Mouse (Mus musculus): ENCODE results near the gene Pla2g7. TPM values are rescaled to one million over a fixed set of nuclear protein-coding genes. Genes with fewer than 3 reads are reported as not detected.

The Pla2g7 gene
- total RNA-seq, 2 experiments from 2014 or later = 21.5 to 40.7 TPM

DNA sequence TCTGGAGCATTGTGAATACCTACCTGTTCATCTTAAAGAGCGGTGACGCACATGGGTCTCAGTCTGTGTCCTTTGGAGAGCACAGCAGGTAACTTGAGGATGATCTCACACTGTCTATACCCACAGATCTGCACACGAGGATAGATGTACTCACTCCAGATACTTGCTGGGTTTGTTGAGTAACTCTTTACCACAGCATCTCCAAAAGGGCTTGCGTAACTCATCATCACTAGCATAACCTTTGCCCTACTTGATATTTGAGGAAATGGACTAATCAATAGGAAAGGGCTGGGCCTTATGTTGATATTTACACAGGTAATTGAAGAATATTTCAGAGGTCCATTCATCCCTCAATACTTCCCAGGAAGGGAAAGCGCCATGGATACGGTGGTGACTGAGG is 21.9 kb downstream of the Pla2g7 start:
- TF ChIP-seq CTCF (IDR thresholded peaks at IDR 0.05) = no peak
- intact Hi-C loops (cut with DNase I) = no loop called here
- no peak for DNase-seq

DNA sequence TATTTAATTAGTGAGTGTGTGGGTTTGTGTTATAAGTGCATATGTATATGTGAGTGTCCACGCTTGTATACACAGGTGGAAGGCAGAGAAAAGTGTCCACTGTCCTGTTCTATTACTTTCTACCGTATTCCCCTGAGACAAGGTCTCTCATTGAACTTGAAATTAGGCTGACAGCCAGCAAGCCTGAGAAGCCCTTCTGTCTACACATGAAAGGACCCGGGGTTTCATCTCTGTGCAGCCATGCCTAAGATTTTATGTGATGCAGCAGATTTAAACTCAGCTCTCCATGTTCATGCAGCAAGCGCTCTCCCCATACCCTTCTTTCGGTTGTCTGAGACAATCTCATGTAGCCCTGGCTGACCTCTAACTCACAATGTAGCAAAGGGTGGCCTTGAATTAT is 22.6 kb downstream of the Pla2g7 start:
- intact Hi-C loops (cut with DNase I) = no loop called here
- Histone ChIP-seq H3K27ac (no peak overlapping the region), H3K4me3 (no peak overlapping the region)
- DNase-seq = no peak
- no peak for TF ChIP-seq CTCF (IDR thresholded peaks at IDR 0.05)

More for the DNA sequence above, 21.9 kb downstream of the Pla2g7 start:
- H3K27ac ChIP-seq = no peak overlapping the region
- H3K4me3 ChIP-seq = no peak overlapping the region

DNA sequence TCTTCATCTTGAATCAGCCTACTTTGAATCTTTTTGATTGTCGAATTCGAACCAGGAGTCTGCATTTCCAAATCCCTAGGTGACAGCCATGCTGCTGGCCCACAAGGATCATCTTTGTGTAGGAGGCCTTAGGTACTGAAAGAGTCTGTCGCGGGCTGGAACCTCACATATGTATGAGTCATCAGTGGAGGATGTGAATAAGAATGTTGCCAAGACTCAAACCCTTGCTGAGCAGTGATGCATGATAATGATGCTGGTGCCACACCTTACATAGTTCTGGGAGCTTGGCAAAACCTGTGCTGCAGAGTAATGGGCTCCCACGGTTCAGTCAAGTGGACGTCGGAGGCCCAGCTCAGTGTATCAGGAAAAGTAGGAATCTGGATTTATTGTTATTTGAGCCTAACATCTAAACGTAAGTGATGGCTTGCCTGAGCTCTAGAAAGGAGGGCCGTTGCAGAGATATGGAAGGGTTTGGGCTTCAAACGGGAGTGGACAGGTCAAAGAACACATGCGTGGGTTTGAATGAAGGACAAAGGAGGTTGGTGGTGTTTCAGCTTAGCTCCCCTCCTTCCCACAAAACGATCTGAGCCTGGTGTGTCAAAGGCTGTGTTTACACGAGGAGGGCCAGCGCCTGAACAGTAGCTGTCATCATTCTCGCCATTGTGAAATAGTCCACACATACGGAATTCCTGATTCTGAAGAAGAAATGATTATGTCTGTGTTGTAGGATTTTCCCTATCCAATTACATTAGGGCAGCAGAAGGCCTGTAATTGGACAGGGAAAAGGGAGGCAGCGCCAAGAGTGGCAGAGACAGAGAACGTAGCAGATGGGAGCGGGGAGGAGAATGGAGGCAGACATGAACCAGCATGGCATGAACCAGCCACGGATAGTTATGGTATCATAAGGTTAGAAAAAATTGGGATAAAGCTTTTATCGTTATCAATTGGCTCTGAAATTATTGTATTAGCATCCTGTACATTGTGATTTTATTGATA is 24.7 kb downstream of the Pla2g7 start:
- intact Hi-C loops (cut with DNase I) = no loop called here
- H3K4me3 ChIP-seq = no peak overlapping the region
- H3K27ac ChIP-seq = no peak overlapping the region
- no peak for DNase-seq
- TF ChIP-seq CTCF (IDR thresholded peaks at IDR 0.05) = no peak

DNA sequence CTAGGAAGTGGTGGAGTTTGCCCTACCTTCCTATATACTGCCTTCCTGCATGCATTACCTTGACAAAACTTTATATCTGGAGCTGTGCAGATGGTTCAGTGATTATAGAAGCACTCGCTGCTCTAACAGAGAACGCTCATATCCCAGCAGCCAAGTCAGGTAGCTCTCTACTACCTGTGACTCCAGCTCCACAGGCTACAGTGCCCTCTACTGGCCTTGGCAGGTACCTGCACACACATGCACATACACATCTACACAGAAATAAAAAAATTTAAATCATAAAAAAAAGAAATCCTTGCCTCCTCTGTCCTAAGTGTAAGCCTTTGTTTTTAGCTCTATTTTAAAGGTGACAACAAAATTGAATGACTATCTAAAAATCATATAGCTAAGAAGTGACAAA is 29.8 kb downstream of the Pla2g7 start:
- peak; percentile 28; the same call in 1 of the 2 replicates for TF ChIP-seq CTCF (IDR thresholded peaks at IDR 0.05)
- Histone ChIP-seq H3K4me3 (no peak overlapping the region), H3K27ac (no peak overlapping the region)
- no peak for DNase-seq
- intact Hi-C loops (cut with DNase I) = no loop called here

DNA sequence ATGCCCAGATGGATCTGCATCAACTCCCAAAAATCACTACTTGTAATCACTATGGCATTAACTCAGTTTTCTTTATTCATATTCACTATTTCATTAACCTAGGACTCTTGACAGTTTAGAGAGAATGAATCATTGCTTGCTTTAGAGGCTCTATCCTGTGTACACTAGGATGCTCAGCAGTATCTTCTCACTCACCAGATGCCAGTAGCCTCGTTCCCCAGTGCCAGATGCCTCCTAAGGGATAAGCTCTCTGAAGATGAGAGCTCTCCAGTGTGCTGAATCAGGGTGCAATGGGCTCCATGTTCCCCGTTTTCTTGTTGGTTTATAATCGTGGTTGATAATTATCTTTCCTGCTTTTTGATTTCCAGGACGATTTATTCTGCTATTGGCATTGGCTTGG is 30.8 kb downstream of the Pla2g7 start:
- no peak overlapping the region for H3K27ac ChIP-seq
- no peak overlapping the region for H3K4me3 ChIP-seq
- intact Hi-C loops (cut with DNase I) = no loop called here
- no peak for TF ChIP-seq CTCF (IDR thresholded peaks at IDR 0.05)
- DNase-seq = no peak

DNA sequence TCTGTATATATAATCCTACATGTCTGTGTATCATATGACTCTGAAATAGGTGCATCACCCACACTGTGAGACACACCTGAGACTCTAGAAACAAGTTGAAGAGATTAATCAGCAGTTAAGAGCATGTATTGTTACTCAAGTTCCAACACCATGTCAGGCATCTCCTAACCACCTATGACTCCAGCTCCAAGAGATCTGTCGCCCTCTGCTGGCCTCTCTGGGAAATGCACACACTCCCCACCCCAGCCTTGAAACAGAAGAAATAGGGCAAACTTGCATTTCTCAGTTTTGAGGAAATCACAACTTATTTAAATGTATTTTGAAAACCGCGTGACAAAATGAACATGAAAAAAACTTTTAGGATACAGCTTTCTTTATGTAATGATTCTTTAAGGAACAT is 38.8 kb downstream of the Pla2g7 start:
- peak; percentile 77 for DNase-seq
- TF ChIP-seq CTCF (IDR thresholded peaks at IDR 0.05) = peak; percentile 98; the same call in 1 of the 2 replicates
- Histone ChIP-seq H3K27ac (no peak overlapping the region), H3K4me3 (no peak overlapping the region)
- intact Hi-C loops (cut with DNase I) = loop anchor here (1.0 to 5.0 kb wide), 2 partner anchors 88 to 339 kb away; no protein-coding TSS in a partner anchor

DNA sequence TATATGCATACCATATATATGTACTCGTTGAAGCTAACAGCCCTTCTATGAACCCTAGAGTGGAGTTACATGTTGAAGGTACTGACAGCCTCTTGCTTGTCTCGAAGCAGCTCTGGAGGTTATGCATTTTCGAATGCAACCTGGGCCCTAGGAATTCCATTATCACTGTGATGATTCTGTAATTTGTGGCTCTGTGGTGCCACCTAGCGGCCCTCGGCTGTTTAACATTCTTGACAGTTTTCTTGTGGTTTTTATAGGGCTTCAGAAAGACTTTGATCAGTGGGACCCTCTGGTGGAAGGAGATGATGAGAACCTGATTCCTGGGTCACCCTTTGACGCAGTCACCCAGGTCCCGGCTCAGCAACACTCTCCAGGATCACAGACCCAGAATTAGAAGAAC is 43.7 kb downstream of the Pla2g7 start:
- TF ChIP-seq CTCF (IDR thresholded peaks at IDR 0.05) = peak; percentile 73
- no peak overlapping the region for H3K4me3 ChIP-seq
- no peak overlapping the region for H3K27ac ChIP-seq
- DNase-seq = no peak
- intact Hi-C loops (cut with DNase I) = no loop called here

DNA sequence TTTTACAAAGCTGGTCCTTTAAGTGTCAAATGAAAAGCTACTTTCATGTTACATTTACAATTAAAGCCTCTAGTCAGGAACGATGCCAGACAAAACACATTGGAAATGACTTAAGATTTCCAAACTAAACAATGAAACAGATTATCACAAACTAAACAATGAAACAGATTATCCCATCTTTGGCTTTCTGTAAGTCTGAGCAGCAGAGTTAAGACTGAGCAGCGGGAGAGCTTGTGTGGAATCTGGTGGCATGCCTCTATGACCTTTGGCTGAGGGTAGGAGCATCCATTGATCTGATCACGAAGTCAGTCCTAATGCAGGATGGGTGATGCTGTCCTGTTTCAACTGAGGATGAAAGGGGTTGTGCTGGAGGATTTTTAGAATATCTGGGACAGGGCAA is 44.3 kb downstream of the Pla2g7 start:
- Histone ChIP-seq H3K4me3 (no peak overlapping the region), H3K27ac (no peak overlapping the region)
- DNase-seq = no peak
- TF ChIP-seq CTCF (IDR thresholded peaks at IDR 0.05) = no peak
- intact Hi-C loops (cut with DNase I) = no loop called here

DNA sequence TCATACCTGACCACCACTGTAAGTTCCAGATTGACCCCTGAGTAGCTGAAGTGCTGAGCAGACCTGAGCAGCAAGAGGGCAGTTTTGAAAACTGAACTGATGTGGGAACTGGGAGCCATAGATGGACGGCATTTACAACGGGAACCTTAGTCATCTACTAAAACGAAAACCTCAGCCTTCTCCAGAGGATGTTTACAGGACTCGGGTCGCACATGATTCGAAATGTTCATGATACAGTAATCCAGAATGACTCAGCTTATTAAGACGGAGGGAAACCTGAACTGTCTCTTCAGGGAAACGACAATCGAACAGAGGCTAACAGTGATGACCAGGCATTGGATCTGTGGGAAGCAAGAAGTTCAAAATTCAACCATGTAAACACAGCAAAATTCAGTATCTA is 51.3 kb downstream of the Pla2g7 start:
- Histone ChIP-seq H3K4me3 (no peak overlapping the region), H3K27ac (no peak overlapping the region)
- no peak for TF ChIP-seq CTCF (IDR thresholded peaks at IDR 0.05)
- no peak for DNase-seq
- intact Hi-C loops (cut with DNase I) = no loop called here

DNA sequence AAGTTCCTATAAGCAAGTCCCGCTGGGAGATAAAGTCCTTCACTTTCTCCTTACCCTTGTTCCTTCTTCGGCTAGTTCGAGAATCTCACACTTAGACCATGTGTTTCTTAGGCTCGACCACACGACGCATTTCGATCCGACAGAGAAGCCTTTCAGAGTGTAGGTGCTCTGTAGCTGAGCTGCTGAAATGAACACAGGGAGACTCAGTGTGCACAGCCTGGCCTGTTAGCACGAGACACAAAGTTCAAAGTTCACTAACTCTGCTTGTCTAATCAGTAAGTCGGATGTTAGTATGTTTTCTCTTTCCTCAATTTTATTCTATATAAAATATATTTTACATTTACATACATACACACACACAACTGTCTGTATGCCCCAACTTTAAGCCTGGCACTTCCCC is 54.2 kb downstream of the Pla2g7 start:
- intact Hi-C loops (cut with DNase I) = no loop called here
- Histone ChIP-seq H3K27ac (no peak overlapping the region), H3K4me3 (no peak overlapping the region)
- DNase-seq = no peak
- TF ChIP-seq CTCF (IDR thresholded peaks at IDR 0.05) = no peak

DNA sequence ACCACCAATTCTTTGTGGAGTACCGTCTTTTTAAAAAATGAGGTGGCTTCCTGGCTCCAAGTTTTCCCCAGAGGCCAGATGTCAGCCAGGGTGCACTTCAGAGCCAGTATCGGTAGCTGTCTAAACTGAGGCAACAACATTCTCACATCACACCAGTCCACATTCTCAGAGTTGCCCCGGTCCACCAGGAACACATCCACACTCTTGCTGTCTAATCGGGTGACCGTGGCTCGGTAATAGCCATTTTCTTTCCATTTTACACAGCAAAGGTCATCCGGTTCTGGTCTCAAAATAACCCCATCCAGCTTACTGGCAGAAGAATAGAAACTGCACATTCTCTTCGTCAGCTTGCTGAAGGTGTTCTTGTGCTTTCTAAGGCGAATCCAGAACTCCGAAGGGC is 60.3 kb downstream of the Pla2g7 start:
- TF ChIP-seq CTCF (IDR thresholded peaks at IDR 0.05) = no peak
- H3K4me3 ChIP-seq = no peak overlapping the region
- intact Hi-C loops (cut with DNase I) = no loop called here
- no peak overlapping the region for H3K27ac ChIP-seq
- DNase-seq = no peak

DNA sequence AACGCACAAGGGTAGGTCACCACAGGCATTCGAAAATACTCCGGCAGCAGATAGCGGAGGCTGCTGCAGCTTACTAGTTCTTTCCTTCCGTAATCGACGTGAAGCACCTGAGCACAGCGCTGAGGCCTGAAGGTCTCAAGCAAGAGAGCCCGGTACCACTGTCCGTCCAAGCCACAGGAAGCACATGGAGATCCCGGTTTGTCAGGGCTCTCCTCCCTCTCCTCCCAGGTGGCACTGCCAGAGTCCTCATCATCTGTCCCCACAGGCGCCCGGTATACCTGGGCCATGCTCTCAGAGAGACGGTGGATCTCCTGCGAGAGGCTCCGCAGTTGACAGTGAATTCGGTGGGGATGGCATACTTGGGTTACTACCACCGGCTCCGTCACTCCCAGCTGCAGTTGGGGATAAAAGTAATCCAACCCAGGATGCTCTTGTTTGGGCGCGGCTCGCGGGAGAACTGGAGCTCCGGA is 61.2 kb downstream of the Pla2g7 start:
- intact Hi-C loops (cut with DNase I) = no loop called here

More for the DNA sequence above, 61.2 kb downstream of the Pla2g7 start:
- Histone ChIP-seq H3K27ac (no peak overlapping the region), H3K4me3 (peak overlapping the region; percentile 51; the same call in 1 of the 2 replicates)
- no peak for DNase-seq
- no peak for TF ChIP-seq CTCF (IDR thresholded peaks at IDR 0.05)
